Mouse (Mus musculus) retina, embryonic 14.5 days (tissue): ENCODE results near the gene Pex11g.

Source experiments
- DNase-seq: peaks from one replicate; pipeline ENCODE4 v3.0.0-alpha.2; 2015; ENCODE audit warnings: low spot score

Pex11g gene

DNA sequence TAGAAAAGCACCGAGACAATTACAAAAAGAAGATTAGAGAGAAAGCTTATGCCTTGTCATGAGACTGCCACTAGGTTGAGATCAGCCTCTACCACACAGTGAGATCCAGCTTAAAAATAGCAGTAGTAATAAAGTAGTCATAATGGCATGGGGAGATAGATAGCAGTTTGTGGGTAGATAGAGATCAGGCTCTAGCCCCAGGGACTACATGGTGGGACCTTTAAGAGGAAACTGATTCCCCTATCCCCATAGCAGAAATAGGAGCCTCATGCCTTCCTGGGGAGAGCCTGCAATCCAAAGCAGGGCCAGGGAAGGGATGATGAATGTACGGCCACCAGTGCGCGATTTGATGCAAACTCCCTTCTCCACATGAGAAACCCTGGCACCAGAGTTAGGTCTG is 52.2 kb downstream of the Pex11g start:
- no peak for DNase-seq

DNA sequence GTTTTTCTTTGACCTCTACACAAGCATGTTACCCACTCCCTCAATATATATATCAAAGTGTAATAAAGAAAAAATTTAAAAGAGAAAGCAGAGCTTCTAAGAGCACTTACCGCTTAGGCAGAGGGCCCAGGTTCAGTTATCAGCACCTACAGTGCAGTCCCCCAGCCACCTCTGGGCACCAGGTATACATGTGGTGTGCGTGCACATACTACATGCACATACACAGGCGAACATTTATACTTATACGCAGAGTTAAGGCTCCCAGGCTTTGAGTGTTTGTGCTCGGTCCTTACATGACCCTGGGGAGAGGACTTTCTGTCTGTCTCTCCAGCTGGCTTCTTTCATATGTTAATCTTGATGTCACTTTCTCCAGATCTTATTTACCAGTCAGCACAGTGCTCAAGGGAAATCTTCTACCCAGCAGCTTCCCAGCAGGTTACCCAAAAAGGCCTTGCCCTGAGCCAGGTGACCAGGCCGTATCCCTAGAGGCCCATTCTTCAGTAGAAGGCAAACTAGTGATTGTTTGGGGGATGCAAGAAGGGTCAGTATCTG is 52.8 kb downstream of the Pex11g start:
- DNase-seq: no peak

DNA sequence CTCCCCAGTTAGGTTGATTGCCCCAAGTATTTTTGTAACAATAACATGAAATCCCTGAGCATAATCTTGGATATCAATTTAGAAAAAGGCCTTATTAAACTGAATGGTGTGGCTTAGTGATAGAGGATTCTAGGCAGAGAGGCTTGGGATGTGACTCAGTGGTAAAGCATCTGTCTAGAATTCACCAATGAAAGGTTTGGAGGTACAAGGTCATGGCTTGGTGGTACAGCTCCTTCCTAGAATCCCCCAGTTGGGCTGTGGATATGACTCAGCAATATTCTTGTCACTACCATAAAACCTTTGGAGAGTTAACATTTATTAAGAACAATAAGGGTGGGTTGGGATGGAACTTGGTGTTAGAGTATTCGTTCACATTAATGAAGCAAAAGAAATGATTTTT is 54.7 kb downstream of the Pex11g start:
- DNase-seq: no peak

DNA sequence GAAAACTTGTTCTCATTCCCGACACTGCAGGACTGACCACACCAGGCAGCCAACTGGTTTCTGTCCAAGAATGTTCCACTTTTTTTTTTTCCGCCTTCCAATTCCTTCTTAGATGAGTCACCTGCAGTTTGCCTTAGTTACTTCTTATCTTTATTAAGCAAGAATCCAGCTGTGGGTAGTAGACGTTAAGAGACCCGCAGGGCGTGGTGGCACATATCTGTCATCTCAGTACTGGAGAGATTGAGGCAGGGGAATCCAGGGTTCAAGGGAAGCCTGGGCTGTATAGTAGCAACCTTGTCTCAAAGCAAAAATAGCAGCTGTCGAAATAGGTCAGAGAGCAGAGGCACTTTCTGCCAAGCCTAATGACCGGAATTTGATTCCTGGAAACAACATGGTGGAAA is 55.6 kb downstream of the Pex11g start:
- no peak for DNase-seq

DNA sequence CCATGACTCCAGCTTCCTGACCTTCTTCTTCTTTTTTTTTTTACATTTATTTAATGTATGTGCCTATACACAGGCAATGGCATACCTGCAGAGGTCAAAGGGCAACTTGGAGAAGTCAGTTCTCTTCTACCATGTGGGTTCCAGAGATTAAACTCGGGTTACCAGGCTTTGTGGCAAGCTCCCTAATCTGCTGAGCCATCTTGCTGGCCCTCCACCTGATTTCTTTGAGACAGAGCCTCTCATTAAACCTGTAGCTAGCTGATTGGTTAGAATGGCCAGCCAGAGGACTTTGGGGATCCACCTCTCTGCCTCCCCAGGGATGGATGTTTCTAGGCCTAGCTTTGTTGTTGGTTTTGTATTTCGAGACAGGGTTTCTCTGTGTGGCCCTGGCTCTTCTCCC is 56.4 kb downstream of the Pex11g start:
- no peak for DNase-seq

DNA sequence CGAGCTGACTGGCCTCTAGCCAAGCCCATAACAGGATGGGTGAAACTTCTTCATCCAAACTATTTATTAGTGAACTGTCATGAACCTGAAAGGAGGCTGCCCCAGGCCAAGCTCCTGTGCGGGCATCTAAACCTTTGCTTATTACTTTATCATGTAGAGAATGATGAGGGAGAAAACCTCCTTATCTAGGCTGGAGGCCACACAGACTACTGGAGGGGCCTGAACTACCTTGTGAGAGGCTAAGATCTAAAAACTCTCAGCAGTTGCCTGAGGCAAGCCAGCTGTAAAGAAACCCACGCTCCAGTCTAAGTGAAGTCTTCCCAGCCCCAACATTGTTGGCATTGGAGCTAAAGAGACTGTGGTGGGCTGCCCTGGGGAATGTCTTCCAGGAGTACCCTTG is 60.1 kb downstream of the Pex11g start:
- no peak for DNase-seq
